Mouse (Mus musculus) midbrain, postnatal 0 days (tissue): ENCODE measurements around the gene Gng7. TPM values are rescaled to one million over a fixed set of nuclear protein-coding genes. Genes with fewer than 3 reads are reported as not detected.

Experiments used
- ATAC-seq: fragments of 200-750 bp; cut with Nextera tagmentation; 2 replicates; pipeline ENCODE4 v1.8.0; 2017; ENCODE audit warnings: moderate number of reproducible peaks, mild to moderate bottlenecking, moderate TSS enrichment, moderate library complexity; ENCODE audit not compliant: low FRiP score
- DNase-seq: peaks from one replicate; pipeline ENCODE4 v3.0.0-alpha.2; 2015; ENCODE audit warnings: low spot score
- H3K27ac ChIP-seq: fragments of 300-500 bp; sonication (generic); 2 replicates; pipeline ENCODE4 v1.5.1; 2014; ENCODE audit warnings: low read depth, mild to moderate bottlenecking, low read length, mixed read lengths
- H3K27me3 ChIP-seq: fragments of 300-500 bp; sonication (generic); 2 replicates; pipeline ENCODE4 v1.6.1; 2014; ENCODE audit warnings: low read length, control low read depth, mixed read lengths; ENCODE audit not compliant: insufficient read depth
- H3K36me3 ChIP-seq: fragments of 300-500 bp; sonication (generic); 2 replicates; pipeline ENCODE4 v1.6.1; 2014; ENCODE audit warnings: low read length, control low read depth, mixed read lengths; ENCODE audit not compliant: insufficient read depth
- H3K4me1 ChIP-seq: fragments of 300-500 bp; sonication (generic); 2 replicates; pipeline ENCODE4 v1.6.1; 2014; ENCODE audit warnings: mild to moderate bottlenecking, control low read depth, antibody characterized with exemption, low read length, mixed read lengths; ENCODE audit not compliant: insufficient read depth
- H3K4me2 ChIP-seq: fragments of 300-500 bp; sonication (generic); 2 replicates; pipeline ENCODE4 v1.6.1; 2014; ENCODE audit warnings: low read depth, mild to moderate bottlenecking, low read length, mixed read lengths; ENCODE audit not compliant: poor library complexity, severe bottlenecking
- H3K4me3 ChIP-seq: fragments of 300-500 bp; sonication (generic); 2 replicates; pipeline ENCODE4 v1.5.1; 2014; ENCODE audit warnings: low read depth, mild to moderate bottlenecking, low read length, moderate library complexity
- H3K9ac ChIP-seq: fragments of 300-500 bp; sonication (generic); replicated peaks from 2 replicates; pipeline ENCODE4 v1.6.1; 2014; ENCODE audit warnings: mild to moderate bottlenecking, low read length, moderate library complexity, mixed read lengths; ENCODE audit not compliant: poor library complexity, severe bottlenecking
- H3K9me3 ChIP-seq: fragments of 300-500 bp; sonication (generic); 2 replicates; pipeline ENCODE4 v1.6.1; 2016; ENCODE audit warnings: low read length, control low read depth
- CTCF ChIP-seq: IDR thresholded peaks from 2 replicates; pipeline ENCODE4 v1.5.1; 2016; ENCODE audit warnings: antibody characterized with exemption, mild to moderate bottlenecking
- WGBS: fragments of 180-500 bp; shearing (Covaris S2); extraction: QIAGEN DNeasy Blood & Tissue Kit; methylation state at CpG from one replicate; pipeline ENCODE4 v1.1.7; 2014; 5-methylcytosine and 5-hydroxymethylcytosine counted together
- polyA plus RNA-seq: library from polyadenylated mRNA; unstranded; fragments of >200 nt; fragmentation: Nextera tagmentation; extraction: Ambion mirVana; gene quantifications from 2 replicates; pipeline ENCODE4 v1.2.1, GENCODE M21; 2015
- total RNA-seq: library from RNA; depleted of rRNA; stranded (reverse); fragments of >200 nt; gene quantifications from 2 replicates; pipeline ENCODE4 v1.2.3, GENCODE M21; 2014; rRNA removed

Gng7 gene
- total and polyA plus RNA-seq, 2 experiments from 2014 or later: 29.5 to 40.7 TPM

- H3K4me1 ChIP-seq: peaks cover 4% of the 10 kb centered on the region; the same call in 1 of the 2 replicates
- peak overlapping the region; percentile 80 for H3K4me3 ChIP-seq
- peak overlapping the region; percentile 93 for H3K4me2 ChIP-seq
- no peaks in the 10 kb centered on the region for H3K27me3 ChIP-seq
- peak overlapping the region; percentile 93 for H3K27ac ChIP-seq
- peak overlapping the region; percentile 81 for H3K9ac ChIP-seq
- ATAC-seq (no peak; the same call in 1 of the 2 replicates), DNase-seq (no peak)
- no peaks in the 10 kb centered on the region for H3K9me3 ChIP-seq
- 14% methylated on average over 24 of the region's 25 CpGs for WGBS
- TF ChIP-seq CTCF: no peak
- H3K36me3 ChIP-seq: peaks cover 37% of the 10 kb centered on the region
Observed at GRCm38 (mm10) chr10:80899591-80900317, 115.0 kb downstream of the Gng7 start.

- Histone ChIP-seq H3K27ac (no peak overlapping the region), H3K4me2 (no peak overlapping the region), H3K9ac (0 out of 2 replicates have a peak overlapping the region, but pooled peaks have one; percentile 81), H3K4me3 (no peak overlapping the region), H3K9me3 (no peaks in the 10 kb centered on the region), H3K4me1 (peaks cover 4% of the 10 kb centered on the region; the same call in 1 of the 2 replicates), H3K27me3 (no peaks in the 10 kb centered on the region), H3K36me3 (peaks cover 31% of the 10 kb centered on the region)
- no peak for TF ChIP-seq CTCF
- DNase-seq (no peak), ATAC-seq (no peak)
- 95% methylated on average over 8 of the region's 8 CpGs for WGBS
Observed at GRCm38 (mm10) chr10:80899074-80899473, 115.7 kb downstream of the Gng7 start.

Other genes with a start within 250 kb of the Gng7 start
- 18.3 and 34.2 TPM in 2 replicates for gene Sf3a2, start 216.7 kb downstream of the Gng7 start, total RNA-seq
- 61.5 and 64.3 TPM in 2 replicates for gene Sf3a2, start 216.7 kb downstream of the Gng7 start, polyA plus RNA-seq
- 68.0 and 88.1 TPM in 2 replicates for gene Plekhj1, start 216.3 kb downstream of the Gng7 start, total RNA-seq
- 94.1 and 103 TPM in 2 replicates for gene Plekhj1, start 216.3 kb downstream of the Gng7 start, polyA plus RNA-seq
- 0.82 and 2.9 TPM in 2 replicates for gene Amh, start 209.7 kb downstream of the Gng7 start, total RNA-seq
- not detected in 2 replicates for gene Amh, start 209.7 kb downstream of the Gng7 start, polyA plus RNA-seq
- gene Jsrp1, start 201.4 kb downstream of the Gng7 start, total RNA-seq: not detected in 2 replicates
- gene Jsrp1, start 201.4 kb downstream of the Gng7 start, polyA plus RNA-seq: 0.83 and 1.1 TPM in 2 replicates
- gene Oaz1, start 188.3 kb downstream of the Gng7 start, total RNA-seq: 863 and 928 TPM in 2 replicates
- 1,039 and 1,193 TPM in 2 replicates for gene Oaz1, start 188.3 kb downstream of the Gng7 start, polyA plus RNA-seq
- 39.3 and 61.0 TPM in 2 replicates for gene Lingo3, start 170.9 kb downstream of the Gng7 start, total RNA-seq
- 24.4 and 26.8 TPM in 2 replicates for gene Lingo3, start 170.9 kb downstream of the Gng7 start, polyA plus RNA-seq
- 136 and 249 TPM in 2 replicates for gene Lsm7, start 159.7 kb downstream of the Gng7 start, total RNA-seq
- gene Lsm7, start 159.7 kb downstream of the Gng7 start, polyA plus RNA-seq: 292 and 299 TPM in 2 replicates
- gene Sppl2b, start 159.7 kb downstream of the Gng7 start, total RNA-seq: 116 and 132 TPM in 2 replicates
- 78.6 and 86.2 TPM in 2 replicates for gene Sppl2b, start 159.7 kb downstream of the Gng7 start, polyA plus RNA-seq
- gene Tmprss9, start 143.1 kb downstream of the Gng7 start, total RNA-seq: 0.09 and 0.11 TPM in 2 replicates
- gene Tmprss9, start 143.1 kb downstream of the Gng7 start, polyA plus RNA-seq: 0.27 and 0.31 TPM in 2 replicates
- gene Timm13, start 114.0 kb downstream of the Gng7 start, total RNA-seq: 153 and 267 TPM in 2 replicates
- gene Timm13, start 114.0 kb downstream of the Gng7 start, polyA plus RNA-seq: 362 and 384 TPM in 2 replicates
- 40.2 and 47.3 TPM in 2 replicates for gene Lmnb2, start 96.7 kb downstream of the Gng7 start, total RNA-seq
- gene Lmnb2, start 96.7 kb downstream of the Gng7 start, polyA plus RNA-seq: 22.6 and 22.7 TPM in 2 replicates
- gene Gadd45b, start 84.9 kb downstream of the Gng7 start, total RNA-seq: 3.5 and 7.3 TPM in 2 replicates
- 5.0 and 6.4 TPM in 2 replicates for gene Gadd45b, start 84.9 kb downstream of the Gng7 start, polyA plus RNA-seq
- 104 and 119 TPM in 2 replicates for gene Diras1, start 10.7 kb upstream of the Gng7 start, total RNA-seq
- gene Diras1, start 10.7 kb upstream of the Gng7 start, polyA plus RNA-seq: 95.2 and 98.3 TPM in 2 replicates
- gene Slc39a3, start 22.5 kb upstream of the Gng7 start, total RNA-seq: 115 and 122 TPM in 2 replicates
- 50.2 and 54.7 TPM in 2 replicates for gene Slc39a3, start 22.5 kb upstream of the Gng7 start, polyA plus RNA-seq
- gene Sgta, start 45.2 kb upstream of the Gng7 start, total RNA-seq: 216 and 236 TPM in 2 replicates
- 325 and 348 TPM in 2 replicates for gene Sgta, start 45.2 kb upstream of the Gng7 start, polyA plus RNA-seq
- 59.9 and 67.1 TPM in 2 replicates for gene Thop1, start 55.1 kb upstream of the Gng7 start, total RNA-seq
- 35.2 and 35.8 TPM in 2 replicates for gene Thop1, start 55.1 kb upstream of the Gng7 start, polyA plus RNA-seq
- 0.28 and 1.6 TPM in 2 replicates for gene Creb3l3, start 83.9 kb upstream of the Gng7 start, total RNA-seq
- 0.62 and 0.81 TPM in 2 replicates for gene Creb3l3, start 83.9 kb upstream of the Gng7 start, polyA plus RNA-seq
- 256 and 261 TPM in 2 replicates for gene Map2k2, start 91.0 kb upstream of the Gng7 start, total RNA-seq
- gene Map2k2, start 91.0 kb upstream of the Gng7 start, polyA plus RNA-seq: 210 and 218 TPM in 2 replicates
- 23.6 and 29.5 TPM in 2 replicates for gene Zbtb7a, start 120.3 kb upstream of the Gng7 start, total RNA-seq
- gene Zbtb7a, start 120.3 kb upstream of the Gng7 start, polyA plus RNA-seq: 16.1 and 18.0 TPM in 2 replicates
- gene Pias4, start 153.0 kb upstream of the Gng7 start, total RNA-seq: 31.2 and 38.0 TPM in 2 replicates
- gene Pias4, start 153.0 kb upstream of the Gng7 start, polyA plus RNA-seq: 30.1 and 31.3 TPM in 2 replicates
- 2,062 and 2,304 TPM in 2 replicates for gene Eef2, start 161.7 kb upstream of the Gng7 start, total RNA-seq
- 440 and 459 TPM in 2 replicates for gene Eef2, start 161.7 kb upstream of the Gng7 start, polyA plus RNA-seq
- gene Dapk3, start 168.1 kb upstream of the Gng7 start, total RNA-seq: 56.7 and 88.8 TPM in 2 replicates
- gene Dapk3, start 168.1 kb upstream of the Gng7 start, polyA plus RNA-seq: 59.1 and 60.9 TPM in 2 replicates
- not detected in 2 replicates for gene 4930442H23Rik, start 168.9 kb upstream of the Gng7 start, total RNA-seq
- not detected in 2 replicates for gene 4930442H23Rik, start 168.9 kb upstream of the Gng7 start, polyA plus RNA-seq
- not detected in 2 replicates for gene Nmrk2, start 187.1 kb upstream of the Gng7 start, total RNA-seq
- gene Nmrk2, start 187.1 kb upstream of the Gng7 start, polyA plus RNA-seq: 0.14 TPM in 1 of 2 replicates, not detected in the other
- gene Atcay, start 215.9 kb upstream of the Gng7 start, total RNA-seq: 195 and 200 TPM in 2 replicates
- gene Atcay, start 215.9 kb upstream of the Gng7 start, polyA plus RNA-seq: 91.4 and 94.1 TPM in 2 replicates
- gene Zfr2, start 218.2 kb upstream of the Gng7 start, total RNA-seq: 61.3 and 70.2 TPM in 2 replicates
- gene Zfr2, start 218.2 kb upstream of the Gng7 start, polyA plus RNA-seq: 24.9 and 25.3 TPM in 2 replicates
- gene Matk, start 238.0 kb upstream of the Gng7 start, total RNA-seq: 110 and 114 TPM in 2 replicates
- gene Matk, start 238.0 kb upstream of the Gng7 start, polyA plus RNA-seq: 96.9 and 108 TPM in 2 replicates